Mouse (Mus musculus) liver, embryonic 16.5 days (tissue): ENCODE results near the gene Banp. TPM values are rescaled to one million over a fixed set of nuclear protein-coding genes. Genes with fewer than 3 reads are reported as not detected.

Experiments used
- ATAC-seq: fragments of 200-750 bp; cut with Nextera tagmentation; 2 replicates; pipeline ENCODE4 v1.8.0; 2017; ENCODE audit warnings: low read depth, mild to moderate bottlenecking, moderate number of reproducible peaks, moderate library complexity
- H3K27ac ChIP-seq: fragments of 300-500 bp; sonication (generic); 2 replicates; pipeline ENCODE4 v1.5.1; 2014; ENCODE audit warnings: mild to moderate bottlenecking, low read length
- H3K27me3 ChIP-seq: fragments of 300-500 bp; sonication (generic); 2 replicates; pipeline ENCODE4 v1.6.1; 2014; ENCODE audit warnings: low read depth, low read length, mixed read lengths; ENCODE audit not compliant: control insufficient read depth, insufficient read depth
- H3K36me3 ChIP-seq: fragments of 300-500 bp; sonication (generic); 2 replicates; pipeline ENCODE4 v1.6.1; 2014; ENCODE audit warnings: mild to moderate bottlenecking; ENCODE audit not compliant: control insufficient read depth, insufficient read depth
- H3K4me1 ChIP-seq: fragments of 300-500 bp; sonication (generic); 2 replicates; pipeline ENCODE4 v1.6.1; 2014; ENCODE audit warnings: low read depth, low read length, mixed read lengths; ENCODE audit not compliant: control insufficient read depth
- H3K4me2 ChIP-seq: fragments of 300-500 bp; sonication (generic); 2 replicates; pipeline ENCODE4 v1.6.1; 2014; ENCODE audit warnings: low read depth, low read length, mixed read lengths
- H3K4me3 ChIP-seq: fragments of 300-500 bp; sonication (generic); 2 replicates; pipeline ENCODE4 v1.5.1; 2014; ENCODE audit warnings: low read depth, mild to moderate bottlenecking, low read length
- H3K9ac ChIP-seq: fragments of 300-500 bp; sonication (generic); 2 replicates; pipeline ENCODE4 v1.6.1; 2014; ENCODE audit warnings: low read depth, low read length
- H3K9me3 ChIP-seq: fragments of 300-500 bp; sonication (generic); replicated peaks from 2 replicates; pipeline ENCODE4 v1.6.1; 2016; ENCODE audit warnings: low read length; ENCODE audit not compliant: control insufficient read depth
- WGBS: fragments of 180-500 bp; shearing (Covaris S2); extraction: QIAGEN DNeasy Blood & Tissue Kit; methylation state at CpG from one replicate; pipeline ENCODE4 v1.1.7; 2014; ENCODE audit not compliant: insufficient replicate concordance; 5-methylcytosine and 5-hydroxymethylcytosine counted together
- microRNA-seq: library from miRNA; unstranded; fragments of <30 nt; microRNA quantifications from one replicate; pipeline ENCODE4, GENCODE M21; 2016
- polyA plus RNA-seq: library from polyadenylated mRNA; unstranded; fragments of >200 nt; fragmentation: Nextera tagmentation; extraction: Ambion mirVana; gene quantifications from 2 replicates; pipeline ENCODE4 v1.2.1, GENCODE M21; 2015

Banp gene
- polyA plus RNA-seq, 1 experiment from 2014 or later: 20.2 TPM

GRCm38 (mm10) chr8:122076183-122076842 is 126.8 kb downstream of the Banp start:
- Histone ChIP-seq H3K9me3 (no peaks in the 10 kb centered on the region), H3K4me3 (no peak overlapping the region), H3K9ac (no peak overlapping the region), H3K27me3 (no peaks in the 10 kb centered on the region), H3K4me2 (no peak overlapping the region), H3K36me3 (no peaks in the 10 kb centered on the region), H3K4me1 (no peaks in the 10 kb centered on the region), H3K27ac (no peak overlapping the region)
- ATAC-seq: no peak
- WGBS: 37% methylated on average over 23 of the region's 23 CpGs

GRCm38 (mm10) chr8:122078321-122078720 is 128.8 kb downstream of the Banp start:
- H3K27me3 ChIP-seq: no peaks in the 10 kb centered on the region
- no peaks in the 10 kb centered on the region for H3K36me3 ChIP-seq
- no peak overlapping the region for H3K4me2 ChIP-seq
- H3K4me1 ChIP-seq: no peaks in the 10 kb centered on the region
- no peak overlapping the region for H3K27ac ChIP-seq
- H3K9me3 ChIP-seq: no peaks in the 10 kb centered on the region
- no peak overlapping the region for H3K9ac ChIP-seq
- no peak for ATAC-seq
- 44% methylated on average over 12 of the region's 12 CpGs for WGBS
- H3K4me3 ChIP-seq: no peak overlapping the region

Small RNA genes lying within 50 kb of the gene (microRNA-seq; reads per million reads assigned to microRNA genes)
- 1.2 reads per million for gene Mir7237

Other genes starting within 250 kb of the Banp start
- 0.07 and 0.08 TPM in 2 replicates for gene Jph3, start 220.1 kb upstream of the Banp start, polyA plus RNA-seq
- 16.1 and 17.3 TPM in 2 replicates for gene Klhdc4, start 120.2 kb upstream of the Banp start, polyA plus RNA-seq
- 32.9 and 36.9 TPM in 2 replicates for gene Slc7a5, start 42.1 kb upstream of the Banp start, polyA plus RNA-seq
- 5.6 and 8.4 TPM in 2 replicates for gene Car5a, start 4.8 kb upstream of the Banp start, polyA plus RNA-seq